Mouse (Mus musculus) heart, postnatal 0 days (tissue): ENCODE measurements around the gene En2.

ENCODE experiments used
- CTCF ChIP-seq: IDR thresholded peaks from 2 replicates; pipeline ENCODE4 v1.5.1; 2016; ENCODE audit warnings: antibody characterized with exemption, control low read depth, low read depth
- EP300 ChIP-seq: IDR thresholded peaks from 2 replicates; pipeline ENCODE4 v1.6.1; 2016; ENCODE audit warnings: antibody characterized with exemption, low read depth

DNA sequence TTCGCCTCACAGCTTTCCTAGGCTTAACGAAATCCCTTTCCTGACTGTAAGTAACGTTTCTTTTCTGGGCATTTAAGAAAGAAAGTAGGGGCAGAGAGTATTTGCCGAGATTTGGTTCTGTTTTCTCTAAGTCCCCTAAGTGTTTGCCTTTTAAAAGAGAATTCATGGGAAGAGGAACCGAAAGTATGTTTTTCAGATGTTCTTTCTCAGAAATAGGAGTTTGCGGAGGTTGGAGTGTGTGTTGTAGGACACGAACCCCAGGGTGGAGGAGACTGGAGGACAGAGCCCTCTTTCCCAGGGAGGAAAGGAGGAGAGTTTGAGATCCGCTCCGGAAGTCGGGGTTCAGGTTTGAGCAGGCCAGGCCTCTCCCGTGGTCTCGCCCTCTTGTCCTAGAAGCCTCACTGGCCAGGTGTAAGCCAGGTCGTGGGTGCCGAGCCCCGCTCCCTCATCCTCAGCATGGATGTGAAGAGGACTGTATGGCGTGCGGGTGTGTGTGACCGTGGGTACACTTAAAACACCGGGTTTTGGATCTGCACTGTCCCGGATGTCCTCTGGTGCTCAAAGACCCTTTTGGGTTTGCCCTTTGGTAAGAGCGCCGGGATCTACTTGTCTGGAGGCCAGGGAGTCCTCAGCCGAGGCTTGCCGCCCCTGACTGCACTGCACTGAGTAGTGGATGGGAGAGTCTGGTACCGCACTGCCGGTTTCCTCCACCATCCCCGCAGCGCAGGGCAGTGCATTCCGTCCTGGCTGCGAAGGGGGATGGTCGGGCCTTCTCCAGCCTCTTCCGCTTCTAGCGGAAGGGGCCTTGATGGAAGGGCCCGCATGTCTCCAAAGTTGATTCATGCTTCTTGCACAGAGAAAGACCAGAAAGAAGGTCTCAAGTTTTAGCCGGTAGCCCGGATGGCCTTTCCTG lies 3.0 kb downstream of the En2 start:
- TF ChIP-seq CTCF (no peak), EP300 (no peak)
